Comparison of ENCODE assay signal across 25 mouse cellular contexts in the genomic region with DNA sequence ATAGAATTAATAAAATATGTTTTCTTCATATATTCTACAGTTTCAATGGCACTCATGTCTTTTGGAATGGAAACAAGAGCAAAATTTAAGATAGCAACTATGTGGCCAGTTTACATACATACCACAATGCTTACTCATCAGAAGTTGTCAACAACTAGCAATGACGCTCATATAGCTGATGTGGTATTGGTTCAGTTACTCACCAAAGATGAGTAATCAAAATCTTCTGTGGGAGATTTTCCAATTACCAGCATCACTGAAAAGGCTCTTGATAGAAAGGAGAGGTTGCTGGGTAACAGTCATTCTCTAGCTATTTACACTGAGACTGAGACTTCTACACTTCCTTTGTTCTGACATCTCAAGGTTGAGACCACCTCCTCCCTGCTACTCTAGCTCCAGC. TPM values are rescaled to one million over a fixed set of nuclear protein-coding genes. Genes with fewer than 3 reads are reported as not detected.
DNase-seq lines count a peak whose midpoint lies in the region; ATAC-seq and TF ChIP-seq lines count a peak whose summit lies in the region.
"Had no signal": no experiment of that assay in that cellular context is flagged by ENCODE, and none has a peak within 500 bp of the region (broad histone marks: within the 10 kb centered on the region; RNA-seq: fewer than 3 reads in every experiment).

No protein-coding gene starts in this region.

- in situ Hi-C loops in Patski (cut with MboI; ENCODE audit: low pct_unique_long_range_greater_than_20kb), result no loop called here

- ATAC-seq in Patski, result peak; percentile 21
- ATAC-seq in intestine, postnatal 0 days, result no peak
- ATAC-seq: forebrain, embryonic 14.5 days; hindbrain, postnatal 0 days; intestine, embryonic 16.5 days had no signal

- no peaks in the 10 kb centered on the region for H3K4me1 ChIP-seq in intestine, postnatal 0 days (replicated peaks; ENCODE audit: control insufficient read depth, insufficient read depth, low read length)
- H3K4me1 ChIP-seq: embryonic facial prominence, embryonic 13.5 days; forebrain, embryonic 10.5 days; heart, embryonic 15.5 days; hindbrain, embryonic 13.5 days had no signal

- H3K4me2 ChIP-seq in intestine, postnatal 0 days (replicated peaks; ENCODE audit: low read depth), result no peak overlapping the region
- H3K4me2 ChIP-seq: embryonic facial prominence, embryonic 13.5 days; heart, embryonic 11.5 days; heart, embryonic 15.5 days; hindbrain, embryonic 13.5 days had no signal

- no peak overlapping the region for H3K4me3 ChIP-seq in intestine, postnatal 0 days (ENCODE audit: low read depth, low read length)
- H3K4me3 ChIP-seq: embryonic facial prominence, embryonic 13.5 days; forebrain, embryonic 10.5 days; heart, embryonic 15.5 days; hindbrain, embryonic 13.5 days had no signal

- no peak overlapping the region for H3K9ac ChIP-seq in intestine, postnatal 0 days (ENCODE audit: low read depth, low read length)
- H3K9ac ChIP-seq: embryonic facial prominence, embryonic 13.5 days; heart, embryonic 15.5 days; hindbrain, embryonic 13.5 days had no signal

- CTCF ChIA-PET in Patski (lab: Charles Lee), result interaction anchor here (1.6 kb wide), 1 partner anchor 13 kb away, joined by 4 read pairs; no protein-coding TSS in a partner anchor

- POLR2A ChIA-PET in Patski (lab: Charles Lee), result no interaction called here

- 87% methylated on average over 1 of the region's 1 CpGs for WGBS in intestine, postnatal 0 days

- peaks cover 7% of the 10 kb centered on the region; the same call in 1 of the 2 replicates for H3K9me3 ChIP-seq in intestine, postnatal 0 days (ENCODE audit: control insufficient read depth)
- H3K9me3 ChIP-seq: embryonic facial prominence, embryonic 13.5 days; forebrain, embryonic 10.5 days; heart, embryonic 15.5 days had no signal

- no peak for TF ChIP-seq CTCF in Patski (IDR thresholded peaks at IDR 0.05)
- no peak for TF ChIP-seq CTCF in intestine, postnatal 0 days (IDR thresholded peaks at IDR 0.05; ENCODE audit: low read depth)

- no peaks in the 10 kb centered on the region for H3K36me3 ChIP-seq in intestine, postnatal 0 days (ENCODE audit: control insufficient read depth, insufficient read depth)
- H3K36me3 ChIP-seq: embryonic facial prominence, embryonic 13.5 days; forebrain, embryonic 10.5 days; heart, embryonic 15.5 days; hindbrain, embryonic 13.5 days had no signal

- H3K27me3 ChIP-seq in Patski, result no peaks in the 10 kb centered on the region
- no peaks in the 10 kb centered on the region for H3K27me3 ChIP-seq in intestine, postnatal 0 days (replicated peaks; ENCODE audit: control insufficient read depth, insufficient read depth, low read length)
- H3K27me3 ChIP-seq: CH12.LX; embryonic facial prominence, embryonic 13.5 days; heart, embryonic 15.5 days; hindbrain, embryonic 13.5 days had no signal

- peak; percentile 71 for DNase-seq in 3134 (ENCODE audit: extremely low read depth, insufficient read length, low spot score)
- DNase-seq in CD4-positive, CD25-positive, alpha-beta regulatory T cell, adult 2 months (ENCODE audit: low read depth, low spot score), result peak; percentile 6
- no peak for DNase-seq in Patski (ENCODE audit: low read depth, low spot score)
- DNase-seq in fibroblast of lung, adult 2 months (ENCODE audit: low read depth), result peak; percentile 53
- no peak for DNase-seq in thymus, postnatal 0 days (ENCODE audit: low spot score)
- DNase-seq in kidney, postnatal 10 days, result no peak
- DNase-seq in adrenal gland, postnatal 4 days (ENCODE audit: low spot score in 2 of 2), result no peak
- DNase-seq: adrenal gland, adult 2 months; adrenal gland, postnatal 25 days; cerebellum, adult 2 months; cerebellum, postnatal 14 days; gastrocnemius, postnatal 36 days; heart, adult 18-20 months; heart, postnatal 14 days; kidney, adult 8-10 months had no signal

- H3K27ac ChIP-seq in intestine, postnatal 0 days (ENCODE audit: low read depth, low read length), result no peak overlapping the region
- H3K27ac ChIP-seq: embryonic facial prominence, embryonic 13.5 days; forebrain, embryonic 10.5 days; heart, embryonic 15.5 days; hindbrain, embryonic 13.5 days; hindbrain, postnatal 0 days had no signal

RNA-seq across cellular contexts. Expression of a gene that starts 25.5 kb away (rescaled TPM):
- polyA plus RNA-seq in Patski (2021), result 99.0 TPM
- 30.5 and 39.5 TPM in 2 replicates for polyA plus RNA-seq in thymus, postnatal 0 days (2015; fragmentation: Nextera tagmentation; extraction: Ambion mirVana)
- polyA plus RNA-seq in intestine, postnatal 0 days (2015; fragmentation: Nextera tagmentation; extraction: Ambion mirVana), result 42.6 and 50.4 TPM in 2 replicates
- total RNA-seq in adrenal gland, postnatal 4 days (2021), result 100 to 1,000 TPM in 1 of 2 experiments, 10 to 100 TPM in 1; 99.4 to 100 TPM

Comparison
In these comparisons a context has a peak if more than half of its experiments do, and no peak if none do; other contexts are left out.
1. DNase-seq: peak in 3134 (single experiment), CD4-positive, CD25-positive, alpha-beta regulatory T cell, adult 2 months (single experiment) and fibroblast of lung, adult 2 months (single experiment); none in Patski (single experiment), thymus, postnatal 0 days (single experiment), kidney, postnatal 10 days (single experiment) and adrenal gland, postnatal 4 days (0 of 2).